Mouse (Mus musculus) mature B cell (primary cell): Measurements from ENCODE around the gene Rhox4a.
"Not testable (repeated sequence)": the region's sequence is repeated elsewhere in the genome, so short reads cannot be mapped to it uniquely, and the experiment has no call there.

ENCODE experiments used
- in situ Hi-C: fragments of 300-500 bp; cut with MboI; formaldehyde crosslinking; loops from 2 replicates; pipeline ENCODE4 v1.14.3; 2019

Rhox4a gene

DNA sequence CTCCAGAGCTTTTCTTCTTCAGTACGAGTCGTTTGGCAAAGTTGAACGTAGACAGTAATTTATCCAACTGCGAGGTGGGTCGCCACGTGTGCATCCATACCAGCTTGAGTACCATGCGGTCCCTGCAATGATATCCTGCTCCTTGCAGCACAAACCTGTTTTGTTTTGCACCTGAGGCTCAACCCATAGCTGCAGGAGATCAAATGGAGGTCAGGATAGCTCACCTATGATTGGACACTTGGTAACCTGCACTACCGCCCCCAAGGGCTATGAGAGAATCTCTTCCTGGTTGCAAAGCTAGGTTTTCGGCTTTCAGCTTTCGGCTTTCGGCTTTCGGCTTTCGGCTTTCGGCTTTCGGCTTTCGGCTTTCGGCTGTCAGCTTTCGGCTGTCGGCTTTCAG is at the start of gene Rhox4a:
Rhox4a (plus strand) TSS at position 301 of the 400 bp plus-strand sequence.
- in situ Hi-C loops: not testable (repeated sequence)

DNA sequence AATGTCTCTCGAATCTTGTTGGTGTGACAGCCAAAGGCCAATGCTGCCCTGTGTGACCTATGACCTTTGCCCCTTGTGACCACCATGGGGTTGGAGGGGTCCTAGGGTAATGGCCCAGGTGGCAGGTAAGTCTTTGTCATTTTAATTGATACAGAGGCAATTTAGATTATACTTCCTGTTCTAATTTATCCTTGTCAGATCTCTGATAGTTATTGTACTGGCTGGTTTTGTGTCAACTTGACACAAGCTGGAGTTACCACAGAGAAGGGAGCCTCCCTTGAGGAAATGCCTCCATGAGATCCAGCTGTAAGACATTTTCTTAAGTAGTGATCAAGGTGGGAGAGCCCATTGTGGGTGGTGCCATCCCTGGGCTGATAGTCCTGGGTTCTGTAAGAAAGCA is 43.0 kb upstream of the Rhox4a start, which contains the start of gene Rhox1:
Rhox1 (minus strand) TSS at position 101 of the 400 bp plus-strand sequence.
- in situ Hi-C loops: not testable (repeated sequence)

DNA sequence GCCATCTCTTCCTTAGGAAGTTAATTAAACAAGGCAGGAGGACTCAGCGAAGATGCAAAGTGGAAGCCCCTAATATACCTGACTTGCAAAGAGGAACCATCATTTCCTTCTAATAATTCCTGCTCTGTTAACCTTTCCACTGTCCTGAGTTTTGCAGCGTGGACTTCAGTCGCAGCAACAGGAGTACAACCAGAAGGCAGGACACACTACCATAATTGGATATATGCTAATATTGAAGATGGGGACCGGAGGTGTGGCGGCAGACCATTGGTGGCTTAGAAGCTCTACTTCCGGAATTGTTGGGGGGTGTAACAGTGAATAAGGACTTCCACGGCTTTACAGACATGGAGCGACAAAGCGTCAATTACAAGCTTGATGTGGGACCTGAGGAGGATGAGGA is 20.5 kb upstream of the Rhox4a start, which contains the start of gene Rhox2a:
Rhox2a (plus strand) TSS at position 301 of the 400 bp plus-strand sequence.
- in situ Hi-C loops: not testable (repeated sequence)

DNA sequence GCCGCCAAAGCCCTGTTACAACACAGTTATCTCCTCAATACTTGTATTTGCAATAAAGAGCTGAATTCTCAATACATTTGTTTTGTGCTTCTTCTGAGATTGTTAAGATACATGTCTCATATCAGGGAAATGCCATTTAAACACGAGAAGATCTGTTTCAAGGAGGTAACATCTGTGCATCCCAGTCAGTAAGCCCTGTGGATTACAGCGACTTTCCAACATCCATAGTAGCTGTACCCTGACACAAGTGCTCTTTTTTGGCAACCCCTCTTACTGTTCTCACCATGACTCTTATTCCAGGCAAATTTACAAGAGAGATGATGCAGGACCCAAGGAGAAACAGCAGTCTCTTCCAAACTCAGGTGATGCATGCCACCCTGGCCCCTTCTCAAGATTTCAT is 15.5 kb upstream of the Rhox4a start, which contains the start of gene Rhox3a:
Rhox3a (plus strand) TSS at position 301 of the 400 bp plus-strand sequence.
- in situ Hi-C loops: not testable (repeated sequence)
